In genomic region chr7:16048164-16048564, GRCm38 (mm10) we compare ENCODE assay signal across 8 mouse cellular contexts. TPM values are rescaled to one million over a fixed set of nuclear protein-coding genes. Genes with fewer than 3 reads are reported as not detected.
DNase-seq lines count a peak whose midpoint lies in the region; ATAC-seq and TF ChIP-seq lines count a peak whose summit lies in the region.

No protein-coding gene starts in this region.

- POLR2A ChIA-PET in Patski (lab: Charles Lee) = interaction anchor here (1.0 to 1.4 kb wide), 2 partner anchors 48 to 60 kb away, joined by 3 read pairs; no protein-coding TSS in a partner anchor

- H3K36me3 ChIP-seq in hindbrain, embryonic 13.5 days = no peaks in the 10 kb centered on the region

- DNase-seq in Patski (ENCODE audit: low read depth, low spot score) = peak; percentile 96
- DNase-seq in cerebellum, postnatal 14 days = peak; percentile 97 to 99
- DNase-seq in frontal cortex, postnatal 14 days (ENCODE audit: low spot score in 2 of 2) = peak; percentile 96
- peak; percentile 97 to 98 for DNase-seq in layer of hippocampus, postnatal 36 days
- peak; percentile 99 for DNase-seq in lung, postnatal 36 days
- peak; percentile 99 for DNase-seq in retina, postnatal 1 day
- peak; percentile 96 to 97 for DNase-seq in urinary bladder, adult 18-20 months (ENCODE audit: low spot score in 2 of 2)

- H3K27me3 ChIP-seq in Patski = no peaks in the 10 kb centered on the region
- H3K27me3 ChIP-seq in hindbrain, embryonic 13.5 days = no peaks in the 10 kb centered on the region

- H3K4me1 ChIP-seq in hindbrain, embryonic 13.5 days (replicated peaks) = peaks cover 59% of the 10 kb centered on the region

- H3K4me2 ChIP-seq in hindbrain, embryonic 13.5 days = peak overlapping the region; percentile 85

- H3K9ac ChIP-seq in hindbrain, embryonic 13.5 days = peak overlapping the region; percentile 100

- TF ChIP-seq CTCF in Patski (IDR thresholded peaks at IDR 0.05) = no peak

- peak overlapping the region; percentile 88 for H3K4me3 ChIP-seq in hindbrain, embryonic 13.5 days

- ATAC-seq in Patski = peak; percentile 89
- peak; percentile 82 for ATAC-seq in hindbrain, embryonic 13.5 days (ENCODE audit: low FRiP score)

- no peaks in the 10 kb centered on the region for H3K9me3 ChIP-seq in hindbrain, embryonic 13.5 days

- WGBS in hindbrain, embryonic 13.5 days = under 1% methylated on average over 20 of the region's 20 CpGs

- H3K27ac ChIP-seq in hindbrain, embryonic 13.5 days = peak overlapping the region; percentile 99

- CTCF ChIA-PET in Patski (lab: Charles Lee) = interaction anchor here (1.1 to 5.6 kb wide), 2 partner anchors 64 to 74 kb away, joined by 4 to 84 read pairs; no protein-coding TSS in a partner anchor

- in situ Hi-C loops in Patski (cut with MboI; ENCODE audit: low pct_unique_long_range_greater_than_20kb) = loop anchor here (5.0 kb wide), 1 partner anchor 66 kb away; no protein-coding TSS in a partner anchor

RNA-seq across cellular contexts. Expression of gene Bicra, which starts 0.4 kb away (rescaled TPM):
- polyA plus RNA-seq in Patski (2021) = 10.8 TPM
- polyA plus RNA-seq in hindbrain, embryonic 13.5 days (2015; fragmentation: Nextera tagmentation; extraction: Ambion mirVana) = 8.2 and 8.4 TPM in 2 replicates
- 10 to 100 TPM; 19.5 to 21.9 TPM for total RNA-seq in layer of hippocampus, postnatal 36 days (2021)

RNA-seq across cellular contexts. Expression of gene Zfp541, which starts 13.4 kb away (rescaled TPM):
- 0.01 TPM for polyA plus RNA-seq in Patski (2021)
- polyA plus RNA-seq in hindbrain, embryonic 13.5 days (2015; fragmentation: Nextera tagmentation; extraction: Ambion mirVana) = 0.09 TPM in 2 replicates
- under 1 TPM; 0.67 to 0.83 TPM for total RNA-seq in layer of hippocampus, postnatal 36 days (2021)

RNA-seq across cellular contexts. Expression of gene Napa, which starts 50.1 kb away (rescaled TPM):
- 178 TPM for polyA plus RNA-seq in Patski (2021)
- 212 and 237 TPM in 2 replicates for polyA plus RNA-seq in hindbrain, embryonic 13.5 days (2015; fragmentation: Nextera tagmentation; extraction: Ambion mirVana)
- 100 to 1,000 TPM; 272 to 282 TPM for total RNA-seq in layer of hippocampus, postnatal 36 days (2021)

Comparison
In these comparisons a context has a peak if more than half of its experiments do, and no peak if none do; other contexts are left out.
1. Peak in every context shown above with its lines: DNase-seq, ATAC-seq, H3K4me3 ChIP-seq and H3K27ac ChIP-seq.